Mouse (Mus musculus): ENCODE data around the gene Tac2.
A peak's percentile ranks its signal among the peaks of the same experiment; 100 is the strongest.

- no peak for TF ChIP-seq CTCF (IDR thresholded peaks at IDR 0.05 in 2 of 3, conservative IDR thresholded peaks at IDR 0.05 in 1 of 3; ENCODE audit: control insufficient read depth in 1 of 3, insufficient read depth in 1 of 3, low read depth in 2 of 3, low read length in 3 of 3, poor library complexity in 1 of 3, severe bottlenecking in 1 of 3)
- TF ChIP-seq KAT2A (conservative IDR thresholded peaks at IDR 0.05; ENCODE audit: low read depth, low read length) = no peak
- no peak for TF ChIP-seq E2F4 (IDR thresholded peaks at IDR 0.05; ENCODE audit: borderline replicate concordance, low read depth, low read length)
- TF ChIP-seq UBTF (IDR thresholded peaks at IDR 0.05; ENCODE audit: borderline replicate concordance, insufficient read depth, low read depth, low read length) = no peak
- no peak for TF ChIP-seq GABPA (IDR thresholded peaks at IDR 0.05; ENCODE audit: low read depth, low read length)
- TF ChIP-seq TBP (IDR thresholded peaks at IDR 0.05; ENCODE audit: low read depth, low read length) = no peak
- no peak for TF ChIP-seq NELFE (IDR thresholded peaks at IDR 0.05; ENCODE audit: low read depth, low read length)
- peak; percentile 4; the same call in 1 of the 2 replicates for TF ChIP-seq HCFC1 (IDR thresholded peaks at IDR 0.05; ENCODE audit: low read depth, low read length)
- no peak for TF ChIP-seq NRF1 (IDR thresholded peaks at IDR 0.05; ENCODE audit: insufficient read depth, low read depth, low read length, poor library complexity, severe bottlenecking)
- TF ChIP-seq ZNF384 (IDR thresholded peaks at IDR 0.05; ENCODE audit: low read depth, low read length) = no peak
- TF ChIP-seq POLR2A (IDR thresholded peaks at IDR 0.05; ENCODE audit: control insufficient read depth in 1 of 2, insufficient read depth in 1 of 2, low read depth in 1 of 2, low read length in 2 of 2, poor library complexity in 1 of 2) = no peak
- no peak for TF ChIP-seq CHD2 (IDR thresholded peaks at IDR 0.05; ENCODE audit: low read length)
- TF ChIP-seq ZC3H11A (IDR thresholded peaks at IDR 0.05; ENCODE audit: low read depth, low read length) = no peak
- TF ChIP-seq USF1 (IDR thresholded peaks at IDR 0.05; ENCODE audit: low read depth, low read length) = no peak
Observed at GRCm38 (mm10) chr10:127739661-127740161, 15.4 kb downstream of the Tac2 start.
